Mouse (Mus musculus) stomach, postnatal 0 days (tissue): Measurements from ENCODE around the gene Ifi214.
"Not testable (repeated sequence)": the region's sequence is repeated elsewhere in the genome, so short reads cannot be mapped to it uniquely, and the experiment has no call there.

Experiments used
- CTCF ChIP-seq: IDR thresholded peaks from 2 replicates; pipeline ENCODE4 v1.5.1; 2016; ENCODE audit warnings: antibody characterized with exemption, low read depth, mild to moderate bottlenecking, moderate library complexity
- EP300 ChIP-seq: optimal IDR thresholded peaks from 2 replicates; pipeline ENCODE3; 2016; ENCODE audit warnings: antibody characterized with exemption

DNA sequence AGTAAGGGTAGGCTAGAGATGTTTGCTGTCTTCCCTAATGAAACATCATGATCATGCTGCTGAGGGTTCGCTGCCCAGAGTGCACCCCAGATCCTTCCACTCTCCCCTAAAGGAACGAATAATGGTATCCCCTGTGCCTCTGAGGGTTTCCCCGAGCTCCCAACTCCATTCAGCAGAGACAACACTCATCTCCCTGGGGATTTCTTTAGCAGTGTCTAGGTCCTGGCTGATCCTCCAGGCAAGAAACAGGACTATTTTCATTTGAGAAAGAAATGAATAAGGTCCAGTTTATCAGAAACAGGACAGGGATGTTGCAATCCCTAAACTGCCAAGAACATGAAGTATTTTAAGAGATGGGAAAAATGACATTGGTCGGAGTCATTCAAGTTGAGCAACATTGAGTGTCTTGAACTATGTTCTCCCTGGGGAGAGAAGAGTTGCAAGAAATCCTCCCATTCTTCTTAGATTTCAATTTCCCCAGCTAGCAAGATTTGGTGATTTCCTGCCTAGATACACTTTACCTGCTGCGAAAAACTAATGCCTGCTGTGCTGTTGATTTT is 14.8 kb upstream of the Ifi214 start:
- TF ChIP-seq CTCF, EP300: not testable (repeated sequence)
